Mouse (Mus musculus): ENCODE measurements around the gene Dlx2.

GRCm38 (mm10) chr2:71594466-71594865 is 47.9 kb upstream of the Dlx2 start:
- TF ChIP-seq CTCF (IDR thresholded peaks at IDR 0.05; ENCODE audit: control insufficient read depth, insufficient read depth, insufficient read length) (no peak), MAX (IDR thresholded peaks at IDR 0.05) (no peak), MYOD1 (IDR thresholded peaks at IDR 0.05; ENCODE audit: control insufficient read depth, insufficient read length, low read depth) (peak; percentile 32), USF1 (IDR thresholded peaks at IDR 0.05; ENCODE audit: low read depth) (no peak), FOSL1 (IDR thresholded peaks at IDR 0.05; ENCODE audit: insufficient read depth, low read length, poor library complexity, severe bottlenecking) (no peak)

Data from C2C12 (cell line).